Mouse (Mus musculus): Measurements from ENCODE around the gene Pcdh7.

- TF ChIP-seq CTCF (IDR thresholded peaks at IDR 0.05; ENCODE audit: insufficient read depth, low read depth, low read length) (no peak), POLR2A (IDR thresholded peaks at IDR 0.05; ENCODE audit: insufficient read depth, low read depth, low read length) (no peak)
Observed at GRCm38 (mm10) chr5:58039875-58040274, 322.1 kb downstream of the Pcdh7 start.
